Mouse (Mus musculus) heart, postnatal 0 days (tissue): ENCODE results near the gene Krtap5-3.
"Not testable (repeated sequence)": the region's sequence is repeated elsewhere in the genome, so short reads cannot be mapped to it uniquely, and the experiment has no call there.

ENCODE experiments used
- CTCF ChIP-seq: IDR thresholded peaks from 2 replicates; pipeline ENCODE4 v1.5.1; 2016; ENCODE audit warnings: antibody characterized with exemption, control low read depth, low read depth
- EP300 ChIP-seq: IDR thresholded peaks from 2 replicates; pipeline ENCODE4 v1.6.1; 2016; ENCODE audit warnings: antibody characterized with exemption, low read depth

DNA sequence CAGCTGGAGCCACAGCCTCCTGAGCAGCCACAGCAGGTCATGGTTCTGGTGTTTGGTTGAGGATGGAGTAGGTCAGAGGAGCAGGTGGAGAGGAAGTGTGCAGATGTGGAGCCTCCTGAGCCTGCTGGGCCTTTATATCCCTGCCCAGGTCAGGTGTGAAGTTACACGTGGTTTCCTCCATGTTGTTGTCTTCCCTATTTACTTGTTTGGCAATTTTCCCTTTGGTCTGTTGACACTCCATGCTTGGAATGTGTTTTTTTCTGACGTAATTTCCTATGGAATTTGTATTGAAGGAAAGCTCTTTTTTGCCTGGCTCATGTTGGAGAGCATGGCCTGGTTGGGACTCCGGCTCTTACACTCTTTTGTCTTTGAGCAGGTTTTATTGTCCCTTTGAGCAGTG, 28.7 kb downstream of the Krtap5-3 start, which contains the start of gene Krtap5-5:
- TF ChIP-seq CTCF, EP300: not testable (repeated sequence)
